Mouse (Mus musculus) limb, embryonic 15.5 days (tissue): ENCODE results near the gene A030005K14Rik. TPM values are rescaled to one million over a fixed set of nuclear protein-coding genes. Genes with fewer than 3 reads are reported as not detected.

ENCODE experiments used
- ATAC-seq: fragments of 200-750 bp; cut with Nextera tagmentation; 2 replicates; pipeline ENCODE4 v1.8.0; 2017; ENCODE audit warnings: low read depth, moderate TSS enrichment; ENCODE audit not compliant: insufficient number of reproducible peaks, low FRiP score, low TSS enrichment
- H3K27ac ChIP-seq: fragments of 300-500 bp; sonication (generic); 2 replicates; pipeline ENCODE4 v1.5.1; 2015; ENCODE audit warnings: moderate library complexity, mild to moderate bottlenecking, inconsistent platforms
- H3K27me3 ChIP-seq: fragments of 300-500 bp; sonication (generic); 2 replicates; pipeline ENCODE4 v1.6.1; 2015; ENCODE audit warnings: inconsistent platforms
- H3K36me3 ChIP-seq: fragments of 300-500 bp; sonication (generic); 2 replicates; pipeline ENCODE4 v1.6.1; 2015; ENCODE audit warnings: inconsistent platforms
- H3K4me1 ChIP-seq: fragments of 300-500 bp; sonication (generic); 2 replicates; pipeline ENCODE4 v1.6.1; 2015; ENCODE audit warnings: inconsistent platforms
- H3K4me2 ChIP-seq: fragments of 300-500 bp; sonication (generic); 2 replicates; pipeline ENCODE4 v1.6.1; 2015; ENCODE audit warnings: mild to moderate bottlenecking, inconsistent platforms
- H3K4me3 ChIP-seq: fragments of 300-500 bp; sonication (generic); 2 replicates; pipeline ENCODE4 v1.5.1; 2015; ENCODE audit warnings: mild to moderate bottlenecking, inconsistent platforms
- H3K9ac ChIP-seq: fragments of 300-500 bp; sonication (generic); 2 replicates; pipeline ENCODE4 v1.6.1; 2015; ENCODE audit warnings: inconsistent platforms
- H3K9me3 ChIP-seq: fragments of 300-500 bp; sonication (generic); 2 replicates; pipeline ENCODE4 v1.6.1; 2016; ENCODE audit warnings: inconsistent platforms
- WGBS: fragments of 180-500 bp; shearing (Covaris S2); methylation state at CpG from one replicate; pipeline ENCODE4 v1.1.7; 2015; 5-methylcytosine and 5-hydroxymethylcytosine counted together
- polyA plus RNA-seq: library from polyadenylated mRNA; unstranded; fragments of >200 nt; fragmentation: Nextera tagmentation; extraction: Ambion mirVana; gene quantifications from 2 replicates; pipeline ENCODE4 v1.2.1, GENCODE M21; 2015

The A030005K14Rik gene
- polyA plus RNA-seq, 1 experiment from 2014 or later, result not detected

DNA sequence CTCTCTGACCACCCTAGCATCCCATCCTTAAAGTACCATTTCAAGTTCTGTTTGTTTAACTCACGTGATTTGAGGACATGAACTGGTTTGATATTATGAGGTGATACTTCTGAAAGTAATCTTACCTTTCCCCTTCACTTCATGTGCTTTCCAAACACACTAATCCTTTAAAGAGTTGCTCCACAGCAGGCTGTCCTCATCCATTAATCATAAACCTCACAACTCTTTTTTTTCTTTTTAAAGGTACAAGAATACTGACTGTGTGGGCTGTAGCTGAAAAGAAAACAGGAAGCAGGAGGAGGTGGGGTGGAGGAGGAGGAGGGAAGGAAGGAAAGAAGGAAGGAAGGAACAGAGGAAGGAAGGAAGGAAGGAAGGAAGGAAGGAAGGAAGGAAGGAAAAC lies 27.2 kb downstream of the A030005K14Rik start:
- ATAC-seq, result no peak
- no peaks in the 10 kb centered on the region for H3K4me1 ChIP-seq
- no peak overlapping the region for H3K4me3 ChIP-seq
- H3K9me3 ChIP-seq, result no peaks in the 10 kb centered on the region
- H3K36me3 ChIP-seq, result no peaks in the 10 kb centered on the region
- no peak overlapping the region for H3K27ac ChIP-seq
- H3K4me2 ChIP-seq, result no peak overlapping the region
- 33% methylated on average over 1 of the region's 1 CpGs for WGBS
- no peaks in the 10 kb centered on the region for H3K27me3 ChIP-seq
- H3K9ac ChIP-seq, result no peak overlapping the region

DNA sequence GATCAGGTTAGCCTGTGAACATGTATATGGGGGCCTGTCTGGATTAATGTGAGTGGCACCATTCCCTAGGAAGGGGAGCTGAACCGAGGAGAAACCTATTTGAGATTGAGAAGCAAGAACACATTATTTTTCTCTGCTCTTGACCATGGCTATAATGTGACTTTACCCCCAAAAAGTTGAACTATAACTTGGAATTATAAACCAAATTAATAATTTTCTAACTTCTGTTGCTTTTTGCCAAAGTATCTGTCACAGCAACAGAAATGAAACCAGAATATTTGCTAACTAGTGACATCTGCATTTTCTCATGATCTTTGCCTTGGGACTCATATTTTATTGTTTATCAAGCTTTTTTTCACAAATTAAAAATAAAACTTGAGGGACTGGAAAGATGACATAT lies 42.6 kb downstream of the A030005K14Rik start:
- 68% methylated on average over 1 of the region's 1 CpGs for WGBS
- H3K4me2 ChIP-seq, result no peak overlapping the region
- no peaks in the 10 kb centered on the region for H3K36me3 ChIP-seq
- H3K27ac ChIP-seq, result no peak overlapping the region
- no peaks in the 10 kb centered on the region for H3K9me3 ChIP-seq
- no peaks in the 10 kb centered on the region for H3K4me1 ChIP-seq
- no peak for ATAC-seq
- no peak overlapping the region for H3K4me3 ChIP-seq
- H3K9ac ChIP-seq, result no peak overlapping the region
- no peaks in the 10 kb centered on the region for H3K27me3 ChIP-seq

DNA sequence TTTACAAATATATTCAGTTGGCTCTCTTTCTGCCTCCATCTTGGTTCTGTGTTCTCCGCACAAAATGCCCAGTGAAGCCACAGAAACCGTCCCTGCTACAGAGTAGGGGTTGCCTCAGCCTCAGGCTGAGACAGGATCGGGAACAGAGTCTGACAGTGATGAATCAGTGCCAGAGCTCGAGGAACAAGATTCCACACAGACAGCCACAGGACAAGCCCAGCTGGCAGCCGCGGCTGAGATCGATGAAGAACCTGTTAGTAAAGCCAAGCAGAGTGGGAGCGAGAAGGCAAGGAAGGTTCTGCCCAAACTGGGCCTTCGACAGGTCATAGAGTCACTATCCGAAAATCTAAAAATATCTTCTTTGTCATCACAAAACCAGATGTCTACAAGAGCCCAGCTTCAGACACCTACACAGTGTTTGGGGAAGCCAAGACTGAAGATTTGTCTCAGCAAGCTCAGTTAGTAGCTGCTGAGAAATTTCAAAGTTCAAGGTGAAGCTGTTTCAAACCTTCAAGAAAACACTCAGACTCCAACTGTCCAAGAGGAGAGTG lies 43.8 kb downstream of the A030005K14Rik start:
- no peaks in the 10 kb centered on the region for H3K4me1 ChIP-seq
- no peak overlapping the region for H3K4me3 ChIP-seq
- ATAC-seq, result no peak
- H3K9ac ChIP-seq, result no peak overlapping the region
- H3K27me3 ChIP-seq, result no peaks in the 10 kb centered on the region
- H3K36me3 ChIP-seq, result no peaks in the 10 kb centered on the region
- H3K4me2 ChIP-seq, result no peak overlapping the region
- no peak overlapping the region for H3K27ac ChIP-seq
- WGBS, result 63% methylated on average over 10 of the region's 10 CpGs
- no peaks in the 10 kb centered on the region for H3K9me3 ChIP-seq

DNA sequence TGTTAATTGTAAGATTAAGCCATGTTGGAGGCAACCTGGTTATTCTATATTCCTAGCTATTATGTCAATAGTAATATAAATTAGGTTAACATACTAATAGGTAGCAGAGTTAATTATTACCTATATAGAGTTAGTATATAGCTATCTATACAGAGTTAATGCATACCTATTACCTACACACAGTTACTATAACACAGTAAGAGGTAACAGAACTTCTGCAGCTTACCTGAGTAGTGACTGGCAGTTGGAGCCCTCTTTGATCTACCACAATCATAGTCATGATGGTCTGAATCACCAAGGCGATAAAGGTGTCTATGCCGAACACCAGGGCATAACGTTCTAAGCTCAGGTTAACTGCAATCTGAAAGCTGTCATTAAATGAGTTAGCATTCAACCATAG lies 44.7 kb downstream of the A030005K14Rik start:
- no peaks in the 10 kb centered on the region for H3K36me3 ChIP-seq
- no peaks in the 10 kb centered on the region for H3K9me3 ChIP-seq
- H3K27me3 ChIP-seq, result no peaks in the 10 kb centered on the region
- WGBS, result 87% methylated on average over 3 of the region's 3 CpGs
- no peak overlapping the region for H3K4me2 ChIP-seq
- no peak for ATAC-seq
- no peak overlapping the region for H3K9ac ChIP-seq
- no peaks in the 10 kb centered on the region for H3K4me1 ChIP-seq
- H3K27ac ChIP-seq, result no peak overlapping the region
- no peak overlapping the region for H3K4me3 ChIP-seq

Other genes with a start within 250 kb of the A030005K14Rik start
- 19.3 and 25.7 TPM in 2 replicates for gene Agfg1, start 219.9 kb downstream of the A030005K14Rik start, polyA plus RNA-seq
- gene A030005L19Rik, start 146.1 kb downstream of the A030005K14Rik start, polyA plus RNA-seq, result 0.19 TPM in 1 of 2 replicates, not detected in the other
- gene A030014E15Rik, start 134.5 kb downstream of the A030005K14Rik start, polyA plus RNA-seq, result not detected in 2 replicates
- not detected in 2 replicates for gene Gm6217, start 128.0 kb downstream of the A030005K14Rik start, polyA plus RNA-seq
- gene A030003K21Rik, start 116.0 kb downstream of the A030005K14Rik start, polyA plus RNA-seq, result not detected in 2 replicates
- not detected in 2 replicates for gene Gm7544, start 103.4 kb downstream of the A030005K14Rik start, polyA plus RNA-seq
- gene Gm47955, start 99.1 kb downstream of the A030005K14Rik start, polyA plus RNA-seq, result not detected in 2 replicates
- not detected in 2 replicates for gene Gm47959, start 58.8 kb downstream of the A030005K14Rik start, polyA plus RNA-seq
- gene Slc19a3, start 20.9 kb downstream of the A030005K14Rik start, polyA plus RNA-seq, result 0.45 and 0.70 TPM in 2 replicates
- gene Krtap28-10, start 16.9 kb downstream of the A030005K14Rik start, polyA plus RNA-seq, result not detected in 2 replicates
- not detected in 2 replicates for gene Gm47969, start 14.4 kb downstream of the A030005K14Rik start, polyA plus RNA-seq
- not detected in 2 replicates for gene Krtap28-13, start 1.6 kb upstream of the A030005K14Rik start, polyA plus RNA-seq
- not detected in 2 replicates for gene Ccl20, start 57.4 kb upstream of the A030005K14Rik start, polyA plus RNA-seq
- not detected in 2 replicates for gene Daw1, start 100.4 kb upstream of the A030005K14Rik start, polyA plus RNA-seq